Mouse (Mus musculus) embryo, embryonic 11.5 days (tissue): ENCODE measurements around the gene Pdik1l.
A peak's percentile ranks its signal among the peaks of the same experiment; 100 is the strongest.

Experiments used
- DNase-seq: peaks from one replicate; pipeline ENCODE4 v3.0.0-alpha.2; 2012; ENCODE audit warnings: low read depth, low spot score

Pdik1l gene

GRCm38 (mm10) chr4:134287575-134288025 lies at the start of gene Pdik1l:
Gene Pdik1l, minus strand, starts transcription at chr4:134287895.
- peak; percentile 77 for DNase-seq

DNA sequence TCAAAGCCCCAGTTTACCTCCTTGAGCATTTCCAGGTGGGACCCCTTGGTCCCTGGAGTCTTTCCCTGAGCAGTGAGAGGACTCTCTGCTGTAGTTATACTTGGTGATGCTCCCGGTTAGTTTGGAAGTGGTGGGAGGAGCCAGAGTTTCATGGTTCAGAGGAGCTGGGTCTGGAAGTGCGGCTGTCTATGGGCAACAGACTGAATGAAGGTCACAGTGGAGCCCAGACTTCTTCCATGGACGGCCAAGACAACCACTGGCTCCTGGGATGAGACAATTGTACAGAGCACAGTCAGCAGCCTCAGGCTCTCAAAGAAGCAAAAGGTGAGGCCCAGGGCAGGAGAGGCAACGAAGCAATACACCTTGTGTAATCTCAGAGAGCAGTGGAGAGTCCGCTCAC lies 42.6 kb upstream of the Pdik1l start:
- no peak for DNase-seq

DNA sequence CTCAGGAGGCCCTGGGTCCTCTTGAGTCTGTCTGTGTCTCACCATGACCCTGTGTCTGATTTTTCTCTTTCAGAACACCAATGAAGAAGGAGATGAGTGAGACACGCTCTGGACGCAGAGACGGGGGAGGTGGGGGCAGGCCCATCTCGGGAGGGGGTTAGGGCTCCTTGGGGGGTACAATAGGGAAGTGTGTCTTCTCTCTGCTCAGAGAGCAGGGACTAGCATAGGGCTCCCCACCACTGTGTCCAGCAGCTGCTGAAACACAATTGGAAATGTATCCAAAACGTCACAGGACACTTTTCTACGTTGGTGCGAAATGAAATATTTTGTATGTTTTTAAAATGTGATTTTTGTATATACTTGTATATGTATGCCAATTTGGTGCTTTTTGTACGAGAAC lies 41.1 kb upstream of the Pdik1l start:
- DNase-seq, result no peak

DNA sequence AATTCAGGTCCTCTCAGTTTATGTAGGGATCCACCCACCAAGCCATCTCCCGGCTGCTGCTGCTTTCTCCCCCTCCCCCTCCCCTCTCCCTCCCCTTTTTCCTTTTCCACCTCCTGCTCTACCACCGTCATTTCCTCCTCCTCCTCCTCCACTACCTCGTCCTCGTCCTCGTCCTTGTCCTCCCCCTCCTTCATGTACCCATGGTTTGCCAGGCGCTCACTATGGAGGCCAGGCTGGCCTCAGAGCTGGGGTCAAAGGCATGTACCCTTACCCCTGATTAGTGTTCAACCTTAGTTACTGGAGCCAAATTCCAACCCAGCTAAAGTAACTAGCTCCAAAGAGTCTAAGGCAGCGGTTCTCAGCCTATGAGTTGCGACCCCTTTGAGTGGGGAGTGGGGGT lies 40.5 kb upstream of the Pdik1l start:
- no peak for DNase-seq

GRCm38 (mm10) chr4:134326859-134327530 lies 39.3 kb upstream of the Pdik1l start:
- no peak for DNase-seq

- no peak for DNase-seq
Measured at GRCm38 (mm10) chr4:134324655-134325054, 37.0 kb upstream of the Pdik1l start.

- no peak for DNase-seq
Measured at GRCm38 (mm10) chr4:134321524-134321923, 33.8 kb upstream of the Pdik1l start.

GRCm38 (mm10) chr4:134319674-134320073 lies 32.0 kb upstream of the Pdik1l start:
- DNase-seq, result no peak

DNA sequence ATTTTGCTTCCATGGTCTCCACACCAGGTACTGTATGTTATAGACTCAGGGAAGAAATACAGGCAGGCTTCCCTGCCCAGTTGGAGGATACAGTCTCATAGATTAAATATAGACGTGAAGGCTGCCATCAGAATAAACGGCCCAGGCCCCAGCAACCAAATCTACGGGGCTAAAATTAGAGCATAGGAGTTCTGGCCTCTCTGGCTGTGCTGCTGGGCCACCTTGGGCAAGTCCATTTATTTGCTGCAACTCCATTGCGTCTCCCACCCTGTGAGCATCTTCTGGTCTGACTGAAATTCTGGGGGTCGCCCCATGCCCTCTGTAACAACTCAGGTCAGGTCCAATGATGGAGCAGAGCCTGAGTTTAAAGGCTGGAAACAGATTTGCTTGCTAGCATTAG lies 31.4 kb upstream of the Pdik1l start:
- DNase-seq, result no peak

- DNase-seq, result no peak
Measured at GRCm38 (mm10) chr4:134316390-134316789, 28.7 kb upstream of the Pdik1l start.

- DNase-seq, result no peak
Measured at GRCm38 (mm10) chr4:134315470-134315869, 27.8 kb upstream of the Pdik1l start.

- no peak for DNase-seq
Measured at GRCm38 (mm10) chr4:134314876-134315275, 27.2 kb upstream of the Pdik1l start, which contains the start of gene Trim63. Gene Trim63, plus strand, starts transcription at chr4:134315120.

GRCm38 (mm10) chr4:134314081-134314655 lies 26.5 kb upstream of the Pdik1l start:
- DNase-seq, result no peak

- no peak for DNase-seq
Measured at GRCm38 (mm10) chr4:134312901-134313300, 25.2 kb upstream of the Pdik1l start.

DNA sequence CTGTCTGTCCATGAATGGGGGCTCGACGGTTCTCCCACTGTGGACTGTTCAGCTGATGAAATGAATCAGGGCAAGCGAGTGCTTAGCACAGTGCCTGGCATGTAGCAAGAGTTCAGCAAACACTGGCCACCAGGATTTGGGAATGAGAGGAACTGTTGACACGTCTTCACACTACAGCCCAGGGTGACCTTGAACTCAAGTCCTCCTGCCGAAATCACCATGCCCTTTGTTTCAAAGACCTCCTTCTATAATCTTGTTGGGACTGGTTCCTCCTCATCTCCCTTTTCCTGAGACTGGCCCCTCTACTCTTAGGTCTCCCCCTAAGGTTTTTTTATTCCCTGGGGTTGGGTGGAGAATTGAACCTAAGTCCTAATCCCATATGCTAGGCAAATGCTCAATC lies 24.6 kb upstream of the Pdik1l start:
- no peak for DNase-seq

DNA sequence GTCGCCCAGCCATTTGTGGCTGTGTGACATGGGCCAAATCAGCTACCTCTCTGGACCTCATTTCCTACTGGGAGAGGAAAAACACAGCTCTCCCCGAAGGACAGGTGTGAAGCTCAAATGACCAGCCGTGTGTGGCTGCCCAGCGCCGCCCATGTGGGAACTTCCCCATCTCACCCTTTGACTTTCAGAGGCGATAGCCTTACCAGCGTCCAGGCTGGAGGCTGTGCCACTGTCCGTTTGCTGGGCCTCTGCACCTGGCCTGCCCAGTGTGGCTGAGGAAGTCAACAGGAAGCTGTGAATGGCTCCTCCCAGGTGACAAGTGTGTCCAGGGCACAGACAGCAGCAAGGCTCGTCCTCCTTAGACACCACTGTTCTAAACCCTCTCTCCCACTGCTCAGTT lies 24.1 kb upstream of the Pdik1l start:
- no peak for DNase-seq

DNA sequence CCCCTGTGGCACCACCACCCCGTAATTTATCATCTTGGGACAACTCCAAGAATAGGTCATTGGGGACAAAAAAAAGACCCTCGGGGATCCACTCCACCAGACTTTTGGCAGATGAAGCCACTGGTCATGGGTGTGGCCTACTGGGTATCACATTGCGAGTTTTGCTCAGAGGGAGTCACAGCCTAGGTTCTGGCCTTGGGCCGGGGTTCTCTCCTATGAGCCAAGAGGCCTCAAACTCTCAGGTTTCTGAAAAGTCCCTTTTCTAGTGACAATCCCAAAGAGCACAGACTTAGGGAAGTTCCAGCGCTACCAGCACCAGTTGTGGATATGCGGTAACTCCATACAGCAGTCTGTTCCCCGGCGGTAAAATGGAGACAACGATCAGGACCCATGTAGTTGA lies 23.0 kb upstream of the Pdik1l start:
- DNase-seq, result no peak

DNA sequence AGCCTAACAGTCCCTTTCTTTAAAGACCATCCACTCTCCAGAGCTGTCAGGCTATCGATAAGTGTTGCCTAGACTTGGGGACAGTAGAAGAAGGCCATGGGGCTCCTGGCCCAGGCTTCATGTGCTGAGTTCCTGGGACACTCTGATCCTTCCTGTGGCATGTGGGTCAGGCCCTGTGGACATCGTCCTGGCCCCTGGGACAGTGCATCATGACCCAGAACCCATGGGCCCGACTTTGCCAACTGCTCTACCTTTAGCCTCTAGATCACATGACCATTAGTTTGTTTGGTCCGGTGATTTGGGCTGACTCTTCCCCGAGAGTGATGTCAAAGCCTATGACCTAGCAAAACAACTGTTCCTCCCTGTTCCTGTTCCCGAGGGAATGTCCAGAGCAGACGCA lies 22.4 kb upstream of the Pdik1l start:
- no peak for DNase-seq

GRCm38 (mm10) chr4:134307367-134308072 lies 19.8 kb upstream of the Pdik1l start:
- no peak for DNase-seq

DNA sequence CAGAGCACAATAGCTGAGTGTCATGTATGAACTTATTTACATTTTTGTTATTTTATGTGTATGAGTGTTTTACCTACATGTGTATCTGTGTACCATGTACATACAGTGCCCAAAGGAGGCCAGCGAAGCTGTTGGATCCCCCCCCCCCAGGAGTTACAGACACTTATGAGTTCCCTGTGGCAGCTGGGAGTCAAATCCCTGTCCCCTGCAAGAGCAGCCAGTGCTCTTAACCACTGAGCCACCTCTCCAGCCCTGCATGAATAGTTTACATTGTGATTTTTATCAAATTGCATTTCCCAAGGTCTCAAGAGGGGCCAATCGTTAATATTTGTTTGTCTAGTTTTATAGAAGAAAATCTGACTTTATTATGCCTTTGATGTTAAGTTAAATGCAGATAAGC lies 19.3 kb upstream of the Pdik1l start:
- DNase-seq, result no peak

DNA sequence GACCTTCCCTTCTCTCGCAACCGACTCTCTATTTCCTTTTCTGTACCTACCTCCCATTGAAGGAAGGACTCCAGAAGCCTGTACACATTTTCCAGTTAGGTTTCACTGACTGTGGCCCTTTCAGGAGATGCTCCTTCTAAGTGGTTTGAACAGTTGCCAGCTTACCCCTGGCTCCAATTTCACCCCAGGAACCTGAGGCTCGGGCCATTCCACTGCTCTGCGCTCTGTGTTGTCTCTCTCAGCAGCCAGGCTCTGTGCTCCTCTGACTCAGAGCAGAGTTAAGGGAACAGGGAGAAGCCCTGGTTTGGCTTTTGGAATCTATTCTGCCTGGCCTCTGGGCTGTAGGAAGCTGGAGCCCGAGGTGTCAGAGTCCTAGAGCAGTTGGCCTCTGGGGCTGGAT lies 14.4 kb upstream of the Pdik1l start:
- DNase-seq, result no peak

GRCm38 (mm10) chr4:134300316-134300715 lies 12.6 kb upstream of the Pdik1l start:
- no peak for DNase-seq

DNA sequence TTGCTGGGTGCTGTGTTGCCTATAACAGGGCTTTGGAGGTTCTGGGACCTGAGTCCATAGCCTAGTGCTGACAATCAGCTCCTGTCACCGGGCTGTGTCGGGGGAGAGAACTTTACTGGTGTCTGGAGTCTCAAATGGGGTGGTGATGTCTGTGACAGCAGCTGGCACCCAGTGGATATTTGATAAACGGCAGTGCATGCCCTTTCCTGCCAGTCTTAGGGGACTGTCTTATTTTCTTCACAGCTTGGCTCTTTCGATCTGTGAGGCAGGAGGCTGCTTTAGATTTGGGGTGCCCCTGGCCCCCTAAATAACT lies 11.8 kb upstream of the Pdik1l start:
- no peak for DNase-seq
